Mouse (Mus musculus) MEL (cell line): ENCODE measurements at regions not wholly inside any gene's neighbourhood (a gene's known extent, or its start where the extent isn't known, plus 50 kb on each side); places are given as distances from the start of the nearest gene placed in this dataset.
A peak's percentile ranks its signal among the peaks of the same experiment; 100 is the strongest.

Experiments
- CTCF ChIP-seq, 3 experiments: IDR thresholded peaks in 2 of 3; conservative IDR thresholded peaks in 1 of 3; 2 replicates each; pipeline ENCODE4 v1.5.1; 2011 to 2012; ENCODE audit warnings: low read length in 3 of 3, low read depth in 2 of 3, mild to moderate bottlenecking in 2 of 3, improper control_type of control experiment in 1 of 3, inconsistent platforms in 1 of 3, mixed read lengths in 1 of 3, moderate library complexity in 1 of 3; ENCODE audit not compliant: control insufficient read depth in 1 of 3, insufficient read depth in 1 of 3, poor library complexity in 1 of 3, severe bottlenecking in 1 of 3
- E2F4 ChIP-seq: IDR thresholded peaks from 2 replicates; pipeline ENCODE4 v1.6.1; 2011; ENCODE audit warnings: low read depth, low read length, improper control_type of control experiment, borderline replicate concordance
- ELF1 ChIP-seq: IDR thresholded peaks from 2 replicates; pipeline ENCODE4 v1.6.1; 2014; ENCODE audit warnings: low read depth, mild to moderate bottlenecking, inconsistent platforms, low read length, improper control_type of control experiment, moderate library complexity
- EP300 ChIP-seq, 2 experiments: IDR thresholded peaks; 2 replicates each; pipeline ENCODE4 v1.6.1; 2011; ENCODE audit warnings: improper control_type of control experiment in 2 of 2, low read length in 2 of 2, low read depth in 1 of 2, mild to moderate bottlenecking in 1 of 2
- GABPA ChIP-seq: IDR thresholded peaks from 2 replicates; pipeline ENCODE4 v1.6.1; 2012; ENCODE audit warnings: low read depth, mild to moderate bottlenecking, inconsistent platforms, low read length, improper control_type of control experiment, moderate library complexity
- MAFK ChIP-seq: IDR thresholded peaks from 2 replicates; pipeline ENCODE4 v1.6.1; 2011; ENCODE audit warnings: low read depth, mild to moderate bottlenecking, low read length, improper control_type of control experiment, borderline replicate concordance
- MAZ ChIP-seq: IDR thresholded peaks from 2 replicates; pipeline ENCODE4 v1.6.1; 2012; ENCODE audit warnings: low read depth, mild to moderate bottlenecking, inconsistent platforms, low read length, improper control_type of control experiment
- MXI1 ChIP-seq: IDR thresholded peaks from 2 replicates; pipeline ENCODE4 v1.6.1; 2011; ENCODE audit warnings: mild to moderate bottlenecking, low read depth, low read length, improper control_type of control experiment
- MYC ChIP-seq: IDR thresholded peaks from 2 replicates; pipeline ENCODE4 v1.6.1; 2011; ENCODE audit warnings: low read depth, mild to moderate bottlenecking, low read length, improper control_type of control experiment, moderate library complexity
- TCF12 ChIP-seq: IDR thresholded peaks from 2 replicates; pipeline ENCODE4 v1.6.1; 2014; ENCODE audit warnings: low read depth, mild to moderate bottlenecking, inconsistent platforms, low read length, improper control_type of control experiment, moderate library complexity
- UBTF ChIP-seq: IDR thresholded peaks from 2 replicates; pipeline ENCODE4 v1.6.1; 2012; ENCODE audit warnings: low read depth, mild to moderate bottlenecking, inconsistent platforms, low read length, improper control_type of control experiment, moderate library complexity, borderline replicate concordance; ENCODE audit not compliant: insufficient read depth
- USF1 ChIP-seq: IDR thresholded peaks from 2 replicates; pipeline ENCODE4 v1.6.1; 2014; ENCODE audit warnings: low read depth, mild to moderate bottlenecking, inconsistent platforms, low read length, improper control_type of control experiment, moderate library complexity
- ZKSCAN1 ChIP-seq: IDR thresholded peaks from 2 replicates; pipeline ENCODE4 v1.6.1; 2012; ENCODE audit warnings: low read depth, mild to moderate bottlenecking, inconsistent platforms, low read length, improper control_type of control experiment, moderate library complexity
- ZNF384 ChIP-seq: IDR thresholded peaks from 2 replicates; pipeline ENCODE4 v1.6.1; 2012; ENCODE audit warnings: low read depth, mild to moderate bottlenecking, inconsistent platforms, low read length, improper control_type of control experiment

DNA sequence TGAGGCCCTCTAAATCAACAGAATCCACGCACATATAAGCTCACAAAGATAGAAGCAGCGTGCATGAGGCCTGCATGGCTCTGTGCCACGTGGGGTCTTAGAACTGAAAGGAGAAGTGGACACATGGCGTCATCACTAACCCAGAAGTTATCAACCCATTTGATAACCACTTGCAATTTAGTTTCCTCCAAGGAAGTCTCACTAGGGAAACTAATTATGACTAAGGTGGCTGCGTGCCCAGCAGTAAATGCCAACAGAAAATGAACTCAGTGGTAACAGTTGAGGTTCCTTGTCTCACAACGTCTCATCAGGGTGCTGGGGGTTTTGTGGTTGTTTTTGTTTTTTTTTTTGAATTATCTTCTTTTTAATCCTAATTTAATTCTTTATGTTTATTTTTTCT is 200.6 kb upstream of the Sesn3 start:
- TF ChIP-seq CTCF (IDR thresholded peaks at IDR 0.05 in 2 of 3, conservative IDR thresholded peaks at IDR 0.05 in 1 of 3; ENCODE audit: control insufficient read depth in 1 of 3, insufficient read depth in 1 of 3, low read depth in 2 of 3, low read length in 3 of 3, poor library complexity in 1 of 3, severe bottlenecking in 1 of 3) (no peak), MAZ (no peak), ZNF384 (peak; percentile 90), ELF1 (peak; percentile 73), EP300 (IDR thresholded peaks at IDR 0.05; ENCODE audit: low read depth in 1 of 2, low read length in 2 of 2) (peak; percentile 98 to 99), MYC (peak; percentile 100), E2F4 (peak; percentile 46; the same call in 1 of the 2 replicates), GABPA (no peak), USF1 (peak; percentile 90), TCF12 (peak; percentile 93), MXI1 (peak; percentile 90), UBTF (no peak), MAFK (peak; percentile 89), ZKSCAN1 (no peak)
